Mouse (Mus musculus): ENCODE measurements at regions not wholly inside any gene's neighbourhood (a gene's known extent, or its start where the extent isn't known, plus 50 kb on each side); places are given as distances from the start of the nearest gene placed in this dataset.
A peak's percentile ranks its signal among the peaks of the same experiment; 100 is the strongest.

DNA sequence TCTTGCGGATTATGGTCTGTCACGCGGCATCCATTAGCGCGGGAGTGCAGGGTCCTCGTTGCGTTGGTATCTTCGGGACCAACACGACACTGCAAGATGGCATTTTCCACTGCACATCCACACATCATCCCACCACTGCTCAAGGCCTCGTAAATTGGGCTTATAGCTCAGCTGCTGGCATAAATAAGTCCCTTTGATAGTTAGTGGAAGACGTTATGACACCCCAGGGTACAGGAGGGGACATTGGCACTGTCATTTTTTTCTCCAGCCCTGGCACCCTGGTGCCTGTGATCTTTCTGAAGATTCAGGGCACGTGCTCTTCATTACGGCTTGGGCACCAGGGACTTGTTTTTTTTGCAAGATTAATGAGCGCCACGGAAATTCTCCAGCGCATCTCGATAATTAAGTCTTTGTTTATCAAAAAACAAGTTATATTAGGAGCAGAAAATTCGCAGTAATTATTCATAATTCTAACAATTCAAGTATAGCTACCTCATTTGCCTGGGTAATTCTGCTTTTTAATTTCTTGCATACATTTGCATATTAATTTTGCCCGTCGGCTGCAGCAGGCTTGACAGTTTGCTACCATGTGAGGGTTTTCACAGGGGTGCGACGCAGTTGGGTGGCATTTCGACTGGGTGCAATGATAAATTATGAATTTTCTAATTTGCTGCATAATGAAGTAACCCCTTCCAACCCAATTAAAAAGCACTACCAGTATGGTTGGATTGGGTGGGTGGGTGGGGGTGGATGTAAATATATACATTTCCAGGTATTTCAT lies 119.1 kb downstream of the Vrk1 start:
- peak; percentile 67 for DNase-seq
- Histone ChIP-seq H3K27ac (ENCODE audit: low read depth, low read length) (peak overlapping the region; percentile 82), H3K4me3 (ENCODE audit: low read depth, low read length) (no peak overlapping the region), H3K9ac (no peak overlapping the region), H3K36me3 (ENCODE audit: insufficient read depth) (no peaks in the 10 kb centered on the region), H3K4me1 (ENCODE audit: insufficient read depth) (peaks cover 9% of the 10 kb centered on the region), H3K27me3 (ENCODE audit: insufficient read depth, low read length) (no peaks in the 10 kb centered on the region), H3K9me3 (ENCODE audit: low read length) (no peaks in the 10 kb centered on the region), H3K4me2 (ENCODE audit: low read depth) (no peak overlapping the region)
- peak; percentile 61 for ATAC-seq
- WGBS: 46% methylated on average over 23 of the region's 23 CpGs
- TF ChIP-seq CTCF (IDR thresholded peaks at IDR 0.05; ENCODE audit: low read depth): no peak

DNA sequence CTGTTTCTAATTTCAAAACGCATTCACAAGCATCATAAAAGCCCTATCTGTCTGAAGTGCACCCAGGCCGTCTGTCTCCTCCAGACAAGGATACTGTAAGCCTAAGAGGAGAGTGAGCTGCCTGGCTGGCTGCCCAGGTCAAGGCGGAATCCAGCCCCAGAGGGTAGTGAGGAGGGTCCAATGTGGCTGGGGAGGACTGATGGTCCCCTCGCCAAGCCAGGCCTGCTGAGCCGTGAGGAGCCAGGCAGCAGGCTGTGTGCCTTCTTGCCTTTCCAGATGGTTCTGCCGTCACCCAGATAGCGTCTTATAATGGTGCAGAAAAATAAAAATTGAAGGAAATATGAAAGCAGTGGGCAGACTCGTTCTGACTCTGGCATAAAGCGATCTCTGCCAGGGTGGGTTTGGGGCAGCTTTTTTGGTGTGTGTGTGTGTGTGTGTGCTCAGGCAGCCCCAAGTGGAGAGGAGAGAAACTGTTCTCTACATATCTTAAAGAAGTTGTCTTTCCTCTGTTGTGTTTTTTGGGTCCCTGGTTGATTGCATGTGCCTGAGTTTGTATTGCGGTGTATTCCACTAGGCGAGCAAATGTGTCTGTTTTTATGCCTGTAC lies 120.1 kb downstream of the Vrk1 start:
- no peaks in the 10 kb centered on the region for H3K27me3 ChIP-seq (ENCODE audit: insufficient read depth, low read length)
- H3K9me3 ChIP-seq (ENCODE audit: low read length): no peaks in the 10 kb centered on the region
- H3K36me3 ChIP-seq (ENCODE audit: insufficient read depth): no peaks in the 10 kb centered on the region
- no peak overlapping the region for H3K4me2 ChIP-seq (ENCODE audit: low read depth)
- DNase-seq (peak; percentile 63), ATAC-seq (peak; percentile 81)
- no peak overlapping the region for H3K4me3 ChIP-seq (ENCODE audit: low read depth, low read length)
- TF ChIP-seq CTCF (IDR thresholded peaks at IDR 0.05; ENCODE audit: low read depth): peak; percentile 50
- WGBS: 41% methylated on average over 11 of the region's 11 CpGs
- H3K27ac ChIP-seq (ENCODE audit: low read depth, low read length): peak overlapping the region; percentile 82
- peak overlapping the region; percentile 41 for H3K9ac ChIP-seq
- peaks cover 9% of the 10 kb centered on the region for H3K4me1 ChIP-seq (ENCODE audit: insufficient read depth)

DNA sequence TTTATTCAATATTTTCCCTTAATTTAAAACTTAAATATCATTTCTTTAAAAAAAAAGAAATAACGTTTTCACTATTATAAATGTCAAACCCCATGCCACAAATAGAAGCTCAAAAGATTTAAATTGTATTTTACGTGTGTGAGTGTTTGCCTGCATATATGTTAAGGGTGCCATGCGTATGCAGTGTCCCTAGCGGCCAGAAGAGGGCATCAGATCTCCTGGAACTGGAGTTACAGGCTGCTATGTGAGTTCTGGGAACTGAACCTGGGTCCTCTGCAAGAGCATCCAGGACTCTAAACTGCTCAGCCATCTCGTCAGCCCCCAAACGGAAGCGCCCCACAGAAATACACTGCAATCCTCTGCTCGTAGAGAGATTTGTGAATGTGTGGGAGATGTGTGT lies 122.7 kb downstream of the Vrk1 start:
- 93% methylated on average over 8 of the region's 8 CpGs for WGBS
- Histone ChIP-seq H3K9ac (no peak overlapping the region), H3K4me1 (ENCODE audit: insufficient read depth) (peaks cover 6% of the 10 kb centered on the region), H3K4me3 (ENCODE audit: low read depth, low read length) (no peak overlapping the region), H3K4me2 (ENCODE audit: low read depth) (no peak overlapping the region), H3K9me3 (ENCODE audit: low read length) (no peaks in the 10 kb centered on the region), H3K27me3 (ENCODE audit: insufficient read depth, low read length) (no peaks in the 10 kb centered on the region), H3K27ac (ENCODE audit: low read depth, low read length) (no peak overlapping the region), H3K36me3 (ENCODE audit: insufficient read depth) (no peaks in the 10 kb centered on the region)
- TF ChIP-seq CTCF (IDR thresholded peaks at IDR 0.05; ENCODE audit: low read depth): 0 out of 2 replicates have a peak, but pooled peaks have one; percentile 13
- DNase-seq (no peak), ATAC-seq (no peak)

DNA sequence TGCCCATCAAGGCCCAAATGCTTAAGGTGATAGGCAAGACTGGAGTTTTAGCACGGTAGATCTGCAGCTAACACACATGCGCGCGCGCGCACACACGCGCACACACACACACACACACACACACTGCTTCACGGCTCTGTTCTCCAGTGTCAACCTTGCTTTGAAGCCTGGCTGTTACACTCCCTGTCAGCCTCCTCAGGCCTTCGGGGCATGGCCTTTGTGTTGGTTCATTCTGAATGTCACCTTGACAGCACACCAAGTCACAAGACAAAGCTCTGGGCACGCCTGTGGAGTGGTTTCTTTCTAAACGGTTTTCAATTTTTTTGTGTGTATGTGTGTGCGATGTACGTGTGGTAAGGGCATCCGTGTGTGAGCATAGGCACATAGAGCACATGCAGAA lies 128.4 kb downstream of the Vrk1 start:
- WGBS: 84% methylated on average over 15 of the region's 15 CpGs

DNA sequence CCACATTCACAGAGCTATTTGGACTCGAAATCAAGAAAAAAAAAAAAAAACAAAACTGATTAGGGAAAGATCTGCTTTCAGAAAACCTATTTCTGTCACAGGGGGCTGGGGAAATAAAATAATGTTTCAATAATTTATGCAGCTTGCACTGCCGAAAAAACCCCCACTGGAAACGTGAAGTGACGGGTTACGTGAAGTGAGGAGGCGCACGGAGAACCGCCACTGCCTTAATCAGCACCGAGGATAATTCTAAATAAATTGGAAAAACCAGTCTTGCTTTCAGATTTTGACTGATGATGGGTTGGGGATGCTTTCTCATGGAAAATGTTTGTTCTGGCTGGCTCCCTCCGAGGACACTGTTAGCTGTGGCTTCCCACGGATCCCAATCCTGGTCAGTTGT lies 129.5 kb downstream of the Vrk1 start:
- no peak overlapping the region for H3K4me2 ChIP-seq (ENCODE audit: low read depth)
- no peaks in the 10 kb centered on the region for H3K36me3 ChIP-seq (ENCODE audit: insufficient read depth)
- no peak overlapping the region for H3K4me3 ChIP-seq (ENCODE audit: low read depth, low read length)
- no peaks in the 10 kb centered on the region for H3K4me1 ChIP-seq (ENCODE audit: insufficient read depth)
- ATAC-seq (peak; percentile 42; the same call in 1 of the 2 replicates), DNase-seq (no peak)
- H3K27me3 ChIP-seq (ENCODE audit: insufficient read depth, low read length): no peaks in the 10 kb centered on the region
- H3K27ac ChIP-seq (ENCODE audit: low read depth, low read length): no peak overlapping the region
- no peak overlapping the region for H3K9ac ChIP-seq
- no peak for TF ChIP-seq CTCF (IDR thresholded peaks at IDR 0.05; ENCODE audit: low read depth)
- H3K9me3 ChIP-seq (ENCODE audit: low read length): no peaks in the 10 kb centered on the region
- 60% methylated on average over 11 of the region's 11 CpGs for WGBS

More for the DNA sequence above, 128.4 kb downstream of the Vrk1 start:
- DNase-seq: no peak
- H3K4me1 ChIP-seq (ENCODE audit: insufficient read depth): no peaks in the 10 kb centered on the region
- H3K4me3 ChIP-seq (ENCODE audit: low read depth, low read length): no peak overlapping the region
- no peak for TF ChIP-seq CTCF (IDR thresholded peaks at IDR 0.05; ENCODE audit: low read depth)
- no peak for ATAC-seq
- H3K9ac ChIP-seq: no peak overlapping the region
- H3K36me3 ChIP-seq (ENCODE audit: insufficient read depth): no peaks in the 10 kb centered on the region
- no peaks in the 10 kb centered on the region for H3K9me3 ChIP-seq (ENCODE audit: low read length)
- H3K27me3 ChIP-seq (ENCODE audit: insufficient read depth, low read length): no peaks in the 10 kb centered on the region
- H3K4me2 ChIP-seq (ENCODE audit: low read depth): no peak overlapping the region
- no peak overlapping the region for H3K27ac ChIP-seq (ENCODE audit: low read depth, low read length)

DNA sequence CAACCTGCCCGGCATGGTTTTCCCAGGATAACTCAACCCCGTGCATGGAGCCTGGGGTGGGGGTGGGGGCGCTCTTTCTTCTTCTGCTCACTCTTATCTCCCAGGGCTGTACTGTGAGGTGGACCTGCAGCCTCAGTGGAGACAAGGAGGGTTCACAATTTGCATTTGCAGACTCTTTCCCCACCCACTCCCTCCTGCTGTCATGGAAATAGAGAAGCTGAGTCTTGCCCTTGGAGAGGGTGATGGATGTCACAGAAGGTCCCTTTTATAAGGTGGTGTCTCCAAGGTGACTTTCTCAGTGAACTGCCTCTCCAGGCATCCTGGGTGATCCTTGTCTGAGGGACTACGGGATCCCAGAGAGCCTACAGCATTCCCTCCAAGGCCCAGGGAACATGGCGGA lies 129.9 kb downstream of the Vrk1 start:
- H3K4me1 ChIP-seq (ENCODE audit: insufficient read depth): no peaks in the 10 kb centered on the region
- no peak overlapping the region for H3K9ac ChIP-seq
- H3K36me3 ChIP-seq (ENCODE audit: insufficient read depth): no peaks in the 10 kb centered on the region
- WGBS: 71% methylated on average over 5 of the region's 5 CpGs
- ATAC-seq (no peak), DNase-seq (no peak)
- TF ChIP-seq CTCF (IDR thresholded peaks at IDR 0.05; ENCODE audit: low read depth): no peak
- H3K27ac ChIP-seq (ENCODE audit: low read depth, low read length): no peak overlapping the region
- H3K4me3 ChIP-seq (ENCODE audit: low read depth, low read length): no peak overlapping the region
- no peaks in the 10 kb centered on the region for H3K9me3 ChIP-seq (ENCODE audit: low read length)
- H3K4me2 ChIP-seq (ENCODE audit: low read depth): no peak overlapping the region
- no peaks in the 10 kb centered on the region for H3K27me3 ChIP-seq (ENCODE audit: insufficient read depth, low read length)

DNA sequence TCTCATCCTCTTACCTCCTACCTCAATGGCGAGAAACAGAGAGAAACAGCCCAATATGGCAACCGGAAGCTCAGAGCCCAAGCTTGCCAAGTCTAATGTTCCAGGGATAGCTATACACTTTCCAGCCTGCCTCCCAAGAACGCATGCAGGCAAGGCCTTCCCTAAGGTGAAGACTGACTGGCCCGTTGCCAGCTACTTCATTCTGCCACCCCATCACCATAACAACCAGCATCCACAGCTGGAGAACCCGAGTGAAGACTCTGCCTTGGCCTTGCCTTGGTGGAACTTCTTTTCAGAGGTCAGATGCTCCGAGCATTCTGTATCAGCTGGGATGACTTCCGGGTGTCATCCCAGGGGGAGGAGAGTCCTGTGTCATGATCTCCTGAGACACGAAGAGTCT lies 130.6 kb downstream of the Vrk1 start:
- no peak overlapping the region for H3K27ac ChIP-seq (ENCODE audit: low read depth, low read length)
- no peaks in the 10 kb centered on the region for H3K9me3 ChIP-seq (ENCODE audit: low read length)
- H3K9ac ChIP-seq: no peak overlapping the region
- no peaks in the 10 kb centered on the region for H3K4me1 ChIP-seq (ENCODE audit: insufficient read depth)
- WGBS: 61% methylated on average over 8 of the region's 8 CpGs
- no peak for TF ChIP-seq CTCF (IDR thresholded peaks at IDR 0.05; ENCODE audit: low read depth)
- DNase-seq (no peak), ATAC-seq (no peak)
- H3K4me2 ChIP-seq (ENCODE audit: low read depth): no peak overlapping the region
- no peaks in the 10 kb centered on the region for H3K27me3 ChIP-seq (ENCODE audit: insufficient read depth, low read length)
- H3K36me3 ChIP-seq (ENCODE audit: insufficient read depth): no peaks in the 10 kb centered on the region
- H3K4me3 ChIP-seq (ENCODE audit: low read depth, low read length): no peak overlapping the region
